Mouse (Mus musculus): ENCODE data around the gene Ifrd2. TPM values are rescaled to one million over a fixed set of nuclear protein-coding genes. Genes with fewer than 3 reads are reported as not detected.

Gene Ifrd2
- polyA plus RNA-seq, 1 experiment, result 71.7 TPM

DNA sequence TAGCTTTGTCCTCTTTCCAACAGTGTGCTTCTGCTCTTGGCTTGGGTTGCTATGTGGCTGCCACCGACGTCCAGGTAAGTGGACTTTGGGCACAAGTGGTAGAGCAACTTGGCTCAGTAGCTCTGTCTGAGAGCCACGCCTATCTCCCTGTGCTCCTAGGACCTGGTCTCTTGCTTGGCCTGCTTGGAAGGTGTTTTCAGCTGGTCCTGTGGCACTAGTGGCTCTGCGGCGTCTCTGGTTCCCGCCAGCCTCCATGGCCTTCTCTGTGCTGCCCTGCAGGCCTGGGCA, 3.3 kb downstream of the Ifrd2 start:
- H3ac ChIP-seq (ENCODE audit: control insufficient read depth, insufficient read length, low read depth), result no peak overlapping the region
- H3K36me3 ChIP-seq (ENCODE audit: control insufficient read depth, insufficient read depth), result peaks cover 34% of the 10 kb centered on the region
- H3K79me3 ChIP-seq (ENCODE audit: low read depth), result peaks cover 21% of the 10 kb centered on the region
- TF ChIP-seq MAX (IDR thresholded peaks at IDR 0.05) (no peak), MYOD1 (IDR thresholded peaks at IDR 0.05; ENCODE audit: control insufficient read depth, insufficient read length, low read depth) (no peak), FOSL1 (IDR thresholded peaks at IDR 0.05; ENCODE audit: insufficient read depth, low read length, poor library complexity, severe bottlenecking) (no peak), MYOG (IDR thresholded peaks at IDR 0.05; ENCODE audit: control insufficient read depth, extremely low read depth, insufficient read length) (no peak)
- peaks cover 35% of the 10 kb centered on the region for H3K79me2 ChIP-seq (ENCODE audit: control insufficient read depth, insufficient read depth)
- no peaks in the 10 kb centered on the region for H3K27me3 ChIP-seq (ENCODE audit: control insufficient read depth, insufficient read depth, insufficient read length)
- H3K4me3 ChIP-seq (ENCODE audit: insufficient read depth, poor library complexity, severe bottlenecking), result no peak overlapping the region

DNA sequence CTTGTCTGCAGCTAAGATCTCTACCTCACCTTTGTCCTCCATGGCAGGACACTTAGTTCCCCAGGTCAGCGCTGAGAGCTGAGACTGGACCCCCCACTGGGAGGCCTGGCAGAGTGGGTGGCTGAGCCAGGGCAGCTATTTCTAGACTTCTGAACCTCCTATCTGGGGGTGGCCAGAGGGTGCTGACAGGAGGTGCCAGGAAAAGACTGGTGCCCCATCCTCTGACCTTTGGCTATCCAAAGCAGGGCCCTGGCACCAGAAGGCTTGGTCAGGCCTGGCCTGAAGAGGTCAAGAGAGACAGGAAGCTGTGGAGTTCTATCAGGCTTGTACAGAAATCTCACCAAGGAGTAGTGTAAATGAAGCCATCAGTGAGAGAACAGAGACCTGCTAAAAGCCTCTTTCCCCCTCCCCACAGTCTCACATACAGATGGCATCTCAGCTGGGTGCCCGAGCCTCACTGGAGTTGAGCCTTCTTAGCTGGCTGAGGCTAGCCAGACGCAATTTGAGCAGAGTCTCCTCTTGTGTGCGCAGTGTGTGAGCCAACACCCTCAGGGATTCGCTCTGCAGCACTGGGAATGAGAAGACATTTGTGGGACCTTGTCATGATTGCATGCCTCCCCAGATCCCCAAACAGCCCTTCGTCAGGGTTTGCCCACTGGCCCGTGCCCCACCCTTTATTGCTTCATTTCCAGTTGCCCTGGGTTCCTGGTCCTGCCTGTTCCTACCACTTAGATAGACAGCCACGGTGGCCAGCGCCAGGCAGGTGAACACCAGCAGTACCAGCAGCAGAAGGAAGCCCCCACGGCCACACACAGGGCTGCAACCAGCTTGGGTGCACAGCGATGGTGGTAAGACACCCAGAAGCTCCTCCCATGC, 5.9 kb downstream of the Ifrd2 start:
- H3K79me2 ChIP-seq (ENCODE audit: control insufficient read depth, insufficient read depth), result peaks cover 27% of the 10 kb centered on the region
- H3K4me3 ChIP-seq (ENCODE audit: insufficient read depth, poor library complexity, severe bottlenecking), result no peak overlapping the region
- H3K27me3 ChIP-seq (ENCODE audit: control insufficient read depth, insufficient read depth, insufficient read length), result no peaks in the 10 kb centered on the region
- peaks cover 34% of the 10 kb centered on the region for H3K36me3 ChIP-seq (ENCODE audit: control insufficient read depth, insufficient read depth)
- H3K79me3 ChIP-seq (ENCODE audit: low read depth), result peaks cover 17% of the 10 kb centered on the region
- H3ac ChIP-seq (ENCODE audit: control insufficient read depth, insufficient read length, low read depth), result no peak overlapping the region
- TF ChIP-seq FOSL1 (IDR thresholded peaks at IDR 0.05; ENCODE audit: insufficient read depth, low read length, poor library complexity, severe bottlenecking) (no peak), MAX (IDR thresholded peaks at IDR 0.05) (no peak), CEBPB (IDR thresholded peaks at IDR 0.05; ENCODE audit: low read depth) (no peak), CTCF (IDR thresholded peaks at IDR 0.05; ENCODE audit: control insufficient read depth, insufficient read depth, insufficient read length) (no peak), MYOG (IDR thresholded peaks at IDR 0.05; ENCODE audit: control insufficient read depth, extremely low read depth, insufficient read length) (no peak), MYOD1 (IDR thresholded peaks at IDR 0.05; ENCODE audit: control insufficient read depth, insufficient read length, low read depth) (no peak), USF1 (IDR thresholded peaks at IDR 0.05; ENCODE audit: low read depth) (no peak)

DNA sequence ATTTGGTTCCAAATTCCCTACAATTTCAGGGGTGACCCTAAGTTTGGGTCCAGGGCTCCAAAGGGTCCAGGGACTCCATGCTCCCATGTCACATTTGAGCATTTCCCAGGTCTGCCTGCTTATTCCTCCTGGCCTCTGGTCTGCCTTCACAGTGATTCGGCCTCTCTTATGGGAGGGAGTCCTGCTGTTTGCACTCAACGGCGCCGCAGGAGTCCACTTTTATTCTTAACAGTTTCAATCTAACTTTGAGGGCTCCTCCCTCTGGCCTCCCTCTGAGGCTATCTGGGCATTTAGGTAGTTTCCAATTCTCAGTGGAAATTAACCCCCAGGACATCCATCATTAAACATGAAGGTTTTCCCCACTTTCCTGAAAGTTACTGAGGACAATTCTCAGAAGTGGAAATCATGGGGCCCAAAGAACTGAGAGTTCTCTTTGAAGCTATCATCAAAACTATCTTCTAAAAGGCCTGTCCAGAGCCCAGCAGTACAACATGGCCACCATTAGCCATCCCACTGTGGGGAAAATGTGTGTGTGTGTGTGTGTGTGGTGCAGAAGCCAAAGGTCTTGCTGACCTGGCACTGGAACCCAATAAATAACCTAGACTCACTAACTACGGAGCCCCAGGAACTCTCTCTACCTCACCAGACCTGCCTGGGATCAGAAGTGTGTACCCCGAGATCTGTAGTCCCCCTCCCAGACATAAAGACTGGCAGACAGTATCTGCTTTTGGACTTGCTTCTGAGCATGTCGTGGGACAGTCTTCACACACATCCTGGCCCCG, 7.0 kb downstream of the Ifrd2 start:
- Histone ChIP-seq H3K79me2 (ENCODE audit: control insufficient read depth, insufficient read depth) (peaks cover 16% of the 10 kb centered on the region), H3K4me3 (ENCODE audit: insufficient read depth, poor library complexity, severe bottlenecking) (no peak overlapping the region), H3ac (ENCODE audit: control insufficient read depth, insufficient read length, low read depth) (no peak overlapping the region), H3K79me3 (ENCODE audit: low read depth) (peaks cover 8% of the 10 kb centered on the region), H3K27me3 (ENCODE audit: control insufficient read depth, insufficient read depth, insufficient read length) (no peaks in the 10 kb centered on the region), H3K36me3 (ENCODE audit: control insufficient read depth, insufficient read depth) (peaks cover 30% of the 10 kb centered on the region)
- TF ChIP-seq CTCF (IDR thresholded peaks at IDR 0.05; ENCODE audit: control insufficient read depth, insufficient read depth, insufficient read length), result no peak
- no peak for TF ChIP-seq MYOG (IDR thresholded peaks at IDR 0.05; ENCODE audit: control insufficient read depth, extremely low read depth, insufficient read length)
- no peak for TF ChIP-seq CEBPB (IDR thresholded peaks at IDR 0.05; ENCODE audit: low read depth)
- TF ChIP-seq MYOD1 (IDR thresholded peaks at IDR 0.05; ENCODE audit: control insufficient read depth, insufficient read length, low read depth), result no peak
- TF ChIP-seq MAX (IDR thresholded peaks at IDR 0.05), result no peak
- TF ChIP-seq USF1 (IDR thresholded peaks at IDR 0.05; ENCODE audit: low read depth), result no peak
- no peak for TF ChIP-seq FOSL1 (IDR thresholded peaks at IDR 0.05; ENCODE audit: insufficient read depth, low read length, poor library complexity, severe bottlenecking)

DNA sequence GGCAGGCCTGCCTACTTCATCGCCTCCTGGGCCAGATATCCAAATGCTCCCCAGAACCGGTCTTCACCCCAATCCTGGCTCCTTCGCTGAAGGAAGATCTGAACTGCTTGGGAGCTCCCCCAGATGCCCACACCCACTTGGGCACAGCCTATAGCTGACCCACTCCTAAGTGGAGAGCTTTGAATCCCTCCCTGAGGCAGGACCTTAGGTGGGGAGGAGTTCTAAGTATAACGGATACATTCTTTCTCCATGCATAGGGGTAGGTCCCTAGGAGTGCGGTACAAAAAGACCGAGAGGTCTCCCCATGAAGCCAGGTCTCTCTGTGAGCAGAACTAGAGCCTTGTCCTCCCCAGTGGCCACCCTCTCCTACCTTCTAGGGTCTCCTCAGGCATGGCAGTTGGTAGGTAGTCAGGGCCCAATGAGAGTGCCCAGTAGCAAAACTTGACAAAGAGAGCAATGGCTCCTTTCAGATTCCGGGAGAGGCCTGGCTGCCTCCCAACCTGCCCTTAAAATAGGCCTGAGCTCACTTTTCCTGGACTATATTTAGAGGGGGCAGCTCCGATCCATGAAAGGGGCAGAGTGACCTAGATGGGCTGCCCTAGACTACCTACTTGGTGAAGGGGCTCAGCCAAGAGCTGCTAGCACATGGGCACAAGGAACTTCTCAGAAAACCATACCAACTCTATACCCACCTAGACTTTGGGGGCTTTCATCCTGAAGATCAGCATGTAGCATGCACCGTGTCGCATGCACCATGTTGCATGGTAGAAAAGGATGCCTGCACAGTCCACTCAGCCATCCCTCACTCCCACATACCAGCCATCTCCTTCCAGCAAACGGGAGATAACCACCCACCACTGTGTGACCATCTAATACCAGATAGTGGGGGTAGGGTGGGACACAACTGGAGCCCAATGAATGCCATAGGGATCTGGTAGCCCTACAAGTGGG, 9.5 kb downstream of the Ifrd2 start:
- no peaks in the 10 kb centered on the region for H3K79me3 ChIP-seq (ENCODE audit: low read depth)
- no peaks in the 10 kb centered on the region for H3K79me2 ChIP-seq (ENCODE audit: control insufficient read depth, insufficient read depth)
- TF ChIP-seq MYOD1 (IDR thresholded peaks at IDR 0.05; ENCODE audit: control insufficient read depth, insufficient read length, low read depth) (no peak), MYOG (IDR thresholded peaks at IDR 0.05; ENCODE audit: control insufficient read depth, extremely low read depth, insufficient read length) (no peak), CEBPB (IDR thresholded peaks at IDR 0.05; ENCODE audit: low read depth) (no peak), FOSL1 (IDR thresholded peaks at IDR 0.05; ENCODE audit: insufficient read depth, low read length, poor library complexity, severe bottlenecking) (no peak), CTCF (IDR thresholded peaks at IDR 0.05; ENCODE audit: control insufficient read depth, insufficient read depth, insufficient read length) (no peak), USF1 (IDR thresholded peaks at IDR 0.05; ENCODE audit: low read depth) (no peak), MAX (IDR thresholded peaks at IDR 0.05) (no peak)
- no peak overlapping the region for H3ac ChIP-seq (ENCODE audit: control insufficient read depth, insufficient read length, low read depth)
- H3K27me3 ChIP-seq (ENCODE audit: control insufficient read depth, insufficient read depth, insufficient read length), result no peaks in the 10 kb centered on the region
- H3K4me3 ChIP-seq (ENCODE audit: insufficient read depth, poor library complexity, severe bottlenecking), result no peak overlapping the region
- H3K36me3 ChIP-seq (ENCODE audit: control insufficient read depth, insufficient read depth), result peaks cover 11% of the 10 kb centered on the region

DNA sequence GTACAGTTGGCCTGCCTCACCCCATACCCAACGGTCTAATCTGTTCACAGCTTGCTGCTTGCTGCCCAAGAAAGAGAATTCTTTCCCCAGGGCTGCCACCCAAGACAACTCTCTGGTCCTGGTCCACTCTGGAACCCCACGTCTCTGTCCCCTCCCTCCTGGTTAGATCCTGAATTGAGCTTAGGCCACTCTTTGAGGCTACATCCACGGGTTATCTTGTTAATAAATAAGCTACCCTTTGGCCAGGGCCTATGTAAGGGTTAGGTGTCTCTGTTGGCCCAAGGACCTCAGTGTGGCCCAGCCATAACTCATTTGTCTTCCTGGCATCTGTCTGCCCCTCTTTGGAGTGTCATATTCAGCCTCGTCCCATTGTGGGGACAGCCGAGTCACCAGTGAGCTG, 10.9 kb downstream of the Ifrd2 start:
- Histone ChIP-seq H3K27me3 (ENCODE audit: control insufficient read depth, insufficient read depth, insufficient read length) (no peaks in the 10 kb centered on the region), H3K79me3 (ENCODE audit: low read depth) (no peaks in the 10 kb centered on the region), H3ac (ENCODE audit: control insufficient read depth, insufficient read length, low read depth) (no peak overlapping the region), H3K4me3 (ENCODE audit: insufficient read depth, poor library complexity, severe bottlenecking) (no peak overlapping the region), H3K79me2 (ENCODE audit: control insufficient read depth, insufficient read depth) (no peaks in the 10 kb centered on the region), H3K36me3 (ENCODE audit: control insufficient read depth, insufficient read depth) (peaks cover 2% of the 10 kb centered on the region)
- no peak for TF ChIP-seq USF1 (IDR thresholded peaks at IDR 0.05; ENCODE audit: low read depth)
